Mouse (Mus musculus): Measurements from ENCODE around the gene Tnfsf15.

Gene Tnfsf15

DNA sequence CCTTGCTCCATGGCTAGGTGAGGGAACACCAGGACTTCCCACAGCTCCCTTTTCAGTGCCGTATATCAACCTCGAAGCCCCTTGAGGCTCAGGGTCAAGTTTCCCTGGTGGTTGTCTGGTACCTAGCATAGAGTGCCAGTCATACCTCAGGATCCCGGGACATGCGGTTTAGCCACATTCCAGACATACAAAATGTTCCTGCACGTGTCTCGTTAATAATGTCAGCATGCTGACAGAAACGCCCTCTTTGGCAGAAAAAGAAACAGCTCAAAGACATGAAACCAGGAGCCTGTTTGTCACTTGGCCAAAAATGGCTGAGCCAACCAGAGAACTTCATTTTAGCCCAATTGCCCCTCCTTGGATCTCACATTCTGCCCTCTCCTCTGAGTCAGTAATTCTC, 2.8 kb downstream of the Tnfsf15 start:
- peak in 1 of 2 experiments; percentile 21 for DNase-seq

GRCm38 (mm10) chr4:63740761-63741160, 4.2 kb downstream of the Tnfsf15 start:
- no peak for DNase-seq

GRCm38 (mm10) chr4:63740001-63740400, 4.9 kb downstream of the Tnfsf15 start:
- no peak for DNase-seq

DNA sequence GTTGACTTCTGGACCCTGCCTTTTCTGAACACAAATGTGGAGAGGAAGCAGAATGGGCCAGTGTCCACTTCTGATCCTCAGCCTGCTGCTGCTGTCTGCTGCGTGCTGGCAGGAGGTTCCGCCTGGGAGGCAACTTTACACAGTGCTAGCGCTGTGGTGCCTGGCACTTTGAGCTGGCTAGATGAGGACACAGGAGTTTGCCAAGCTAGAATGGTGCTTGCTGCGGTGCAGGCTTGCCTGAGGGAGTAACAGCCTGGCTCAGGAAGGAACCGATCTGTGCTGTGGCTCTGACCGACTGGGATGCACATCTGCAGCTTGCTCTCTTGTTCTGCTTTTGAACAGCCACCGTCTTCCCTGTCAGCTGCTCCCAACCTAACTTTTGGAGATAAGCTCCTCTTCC, 5.4 kb downstream of the Tnfsf15 start:
- peak; percentile 24 to 41 for DNase-seq

GRCm38 (mm10) chr4:63738364-63738997, 6.4 kb downstream of the Tnfsf15 start:
- peak in 1 of 2 experiments; percentile 18 for DNase-seq

- DNase-seq: no peak
Observed at GRCm38 (mm10) chr4:63731299-63731698, 13.6 kb downstream of the Tnfsf15 start.

DNA sequence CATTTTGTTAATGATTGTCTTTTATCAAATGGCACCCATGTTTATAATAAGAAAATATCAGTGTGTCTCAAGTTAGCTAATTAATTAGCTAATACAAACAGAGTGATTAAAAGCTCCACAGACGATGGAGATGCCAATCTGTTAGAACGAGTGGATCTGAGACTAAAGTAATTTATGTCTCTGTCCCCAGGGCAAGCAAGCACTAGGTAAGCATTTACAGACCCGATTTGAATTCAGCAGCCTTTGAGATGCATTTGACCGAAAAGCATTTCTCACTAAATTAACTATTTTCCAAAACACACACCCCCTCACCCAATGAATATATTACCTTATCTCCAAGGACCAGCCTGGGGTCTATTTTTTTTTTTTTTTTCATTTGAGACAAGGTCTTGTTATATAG, 18.2 kb downstream of the Tnfsf15 start:
- no peak for DNase-seq

GRCm38 (mm10) chr4:63725981-63726380, 18.9 kb downstream of the Tnfsf15 start:
- peak; percentile 17 to 28 for DNase-seq

DNA sequence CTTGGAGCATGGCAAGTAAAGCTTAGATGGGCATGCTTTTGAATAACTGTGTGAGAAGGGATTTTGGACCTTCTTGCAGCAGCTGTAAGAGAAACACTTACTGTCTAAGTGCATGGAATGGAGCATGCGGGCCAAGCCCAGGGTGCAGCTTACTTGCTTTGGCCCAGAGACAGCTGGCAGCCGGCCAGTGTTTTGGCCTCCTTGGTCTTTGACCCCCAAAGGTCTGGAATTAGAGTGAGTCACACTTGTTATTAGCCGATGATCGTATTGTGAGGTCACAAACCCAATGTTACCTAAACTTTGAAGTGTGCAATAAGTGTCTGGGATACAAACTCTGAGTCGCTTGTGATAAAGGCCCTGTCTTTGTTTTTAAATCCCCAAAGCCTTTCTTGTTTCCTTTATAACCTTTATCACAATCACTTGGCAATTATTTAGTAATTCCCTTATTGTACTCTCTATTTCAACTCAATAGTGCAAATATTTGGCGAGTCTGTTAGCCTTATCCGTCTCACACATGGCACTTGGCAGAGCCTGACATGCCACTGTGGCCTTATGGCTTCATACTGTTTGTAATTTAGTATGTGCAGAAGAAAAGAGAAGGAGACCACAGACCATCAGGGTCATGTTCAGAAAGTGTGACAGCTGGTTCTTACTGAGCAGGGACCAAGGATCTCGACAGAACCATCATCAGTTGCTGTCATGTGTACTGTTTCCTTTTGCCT, 26.8 kb downstream of the Tnfsf15 start:
- DNase-seq: peak; percentile 76 to 82

GRCm38 (mm10) chr4:63711886-63712285, 33.0 kb downstream of the Tnfsf15 start:
- DNase-seq: no peak

DNA sequence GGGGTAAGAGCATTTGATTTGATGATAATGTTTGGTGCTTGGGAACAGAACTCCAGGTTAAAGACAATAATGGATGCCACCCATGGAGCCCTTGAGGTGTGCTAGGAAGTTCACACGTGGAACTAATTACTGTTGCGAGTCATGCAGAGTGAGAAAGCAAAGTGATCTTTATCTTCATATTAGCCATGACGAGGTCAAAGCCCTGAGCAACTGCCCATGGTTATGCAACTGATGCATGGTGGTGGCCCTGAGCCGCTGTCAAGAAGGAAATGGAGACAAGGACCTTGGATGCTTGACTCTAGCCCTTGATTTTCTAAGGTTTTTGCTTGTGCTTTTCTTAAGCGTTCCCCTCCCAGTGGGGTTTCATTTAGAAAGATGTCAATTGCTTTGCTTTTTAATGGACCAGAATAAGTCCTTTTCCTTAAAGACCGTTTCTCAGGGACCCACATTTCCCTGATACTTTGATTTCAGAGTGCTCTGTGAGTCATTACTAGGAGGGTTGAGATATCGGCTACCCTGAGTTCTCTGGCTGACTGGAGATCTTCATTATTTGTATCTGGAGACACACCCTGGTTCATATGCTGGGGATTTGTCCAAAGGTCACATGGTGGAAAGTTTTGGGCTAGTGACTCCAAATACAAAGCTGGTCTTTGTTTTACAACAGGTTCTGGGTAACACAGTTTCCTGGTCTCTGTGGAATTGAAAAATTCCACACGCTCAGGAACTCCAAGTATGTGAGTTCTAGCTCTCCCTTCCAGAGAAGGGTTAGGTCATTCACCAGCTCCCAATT, 34.3 kb downstream of the Tnfsf15 start:
- no peak for DNase-seq

DNA sequence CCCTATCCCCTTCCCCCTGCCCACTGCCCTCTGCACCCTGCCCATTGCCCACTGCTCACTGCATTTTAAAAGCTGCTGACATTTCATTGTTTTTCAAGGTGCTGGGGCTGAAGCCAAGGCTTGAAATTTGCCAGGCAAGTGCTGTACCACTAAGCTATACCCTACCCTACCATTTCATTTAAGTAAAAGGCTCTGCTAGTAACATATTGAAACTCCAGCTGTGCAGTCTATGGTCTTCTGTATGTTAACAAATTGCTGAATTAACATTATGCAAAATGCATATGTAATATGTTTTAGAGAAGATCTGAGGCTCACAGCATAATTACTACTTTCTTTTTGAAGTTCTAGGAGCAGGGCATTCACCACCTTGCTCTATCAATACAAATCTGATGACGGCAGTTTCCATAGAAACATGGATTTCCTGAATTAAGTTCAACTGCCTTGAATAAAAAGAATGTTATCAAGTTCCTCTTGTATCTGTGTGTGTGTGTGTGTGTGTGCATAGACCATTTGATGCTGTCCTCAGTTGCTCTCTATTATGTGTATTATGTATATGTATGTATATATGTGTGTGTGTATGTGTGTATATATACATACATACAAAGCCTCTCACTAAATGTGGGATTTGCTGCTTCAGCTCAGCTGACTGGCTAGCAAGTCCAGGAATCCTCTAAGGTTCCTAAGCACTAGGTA, 38.5 kb downstream of the Tnfsf15 start:
- no peak for DNase-seq

DNA sequence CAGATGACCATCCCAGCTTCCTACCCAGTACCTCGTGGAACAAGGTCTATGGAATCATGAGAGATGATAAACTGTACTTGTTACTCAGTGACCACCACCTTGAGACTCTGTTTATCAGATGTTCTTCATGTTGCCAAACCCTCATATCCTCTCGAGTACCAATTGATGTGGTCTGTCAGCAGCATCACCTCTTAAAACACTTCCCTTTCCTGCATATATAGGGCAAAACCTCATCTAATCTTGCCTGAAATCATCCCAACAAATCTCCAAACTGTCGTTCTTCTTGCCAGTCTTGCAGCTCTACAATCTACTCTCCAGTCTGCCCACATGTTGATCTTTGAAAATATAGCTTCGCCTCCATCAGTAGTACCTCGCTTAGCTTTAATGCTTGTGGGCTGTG, 40.7 kb downstream of the Tnfsf15 start:
- no peak for DNase-seq

- no peak for DNase-seq
Observed at GRCm38 (mm10) chr4:63703686-63704085, 41.2 kb downstream of the Tnfsf15 start.

- no peak for DNase-seq
Observed at GRCm38 (mm10) chr4:63702006-63702704, 42.8 kb downstream of the Tnfsf15 start.

- DNase-seq: no peak
Observed at GRCm38 (mm10) chr4:63699749-63700148, 45.2 kb downstream of the Tnfsf15 start.

GRCm38 (mm10) chr4:63696921-63697320, 48.0 kb downstream of the Tnfsf15 start:
- DNase-seq: no peak

DNA sequence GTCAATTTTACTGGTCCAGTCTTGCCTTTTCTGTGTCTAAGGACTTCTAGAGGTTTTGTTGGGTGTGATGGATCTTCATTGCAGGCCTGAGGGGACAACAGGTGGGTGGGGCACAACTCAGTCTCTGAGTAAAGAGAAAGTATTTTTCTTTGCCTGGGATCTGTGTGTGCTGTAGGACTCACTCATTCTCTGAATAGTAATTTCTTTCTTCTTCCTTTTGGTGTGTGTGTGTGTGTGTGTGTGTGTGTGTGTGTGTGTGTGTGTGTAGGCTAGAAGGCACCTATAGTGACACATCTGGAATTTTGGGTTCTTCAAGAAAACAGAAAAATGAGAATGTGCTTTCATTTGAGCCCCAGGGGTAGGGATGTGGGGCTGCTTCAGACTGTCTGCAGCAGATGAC, 52.6 kb downstream of the Tnfsf15 start:
- peak; percentile 8 for DNase-seq

DNA sequence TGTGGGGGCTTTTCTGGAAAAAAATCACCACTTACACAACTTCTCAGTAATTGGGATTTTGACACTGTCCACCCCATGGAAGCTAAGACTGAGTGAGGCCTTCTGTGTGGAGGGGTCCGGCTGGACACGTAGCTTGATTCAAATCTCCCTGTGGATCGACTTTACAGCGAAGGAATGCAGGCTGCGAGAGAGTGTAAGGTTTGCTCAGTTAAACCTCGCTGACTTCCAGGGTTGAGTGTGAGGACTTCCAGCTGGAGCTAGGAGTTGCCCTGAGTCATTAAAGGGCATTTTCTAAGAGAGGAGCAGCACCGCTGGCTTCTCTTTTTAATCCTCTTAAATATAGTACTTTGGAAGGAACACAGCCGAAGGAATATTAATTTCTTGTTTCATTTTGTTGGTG, 57.5 kb downstream of the Tnfsf15 start:
- DNase-seq: peak; percentile 37 to 43

DNA sequence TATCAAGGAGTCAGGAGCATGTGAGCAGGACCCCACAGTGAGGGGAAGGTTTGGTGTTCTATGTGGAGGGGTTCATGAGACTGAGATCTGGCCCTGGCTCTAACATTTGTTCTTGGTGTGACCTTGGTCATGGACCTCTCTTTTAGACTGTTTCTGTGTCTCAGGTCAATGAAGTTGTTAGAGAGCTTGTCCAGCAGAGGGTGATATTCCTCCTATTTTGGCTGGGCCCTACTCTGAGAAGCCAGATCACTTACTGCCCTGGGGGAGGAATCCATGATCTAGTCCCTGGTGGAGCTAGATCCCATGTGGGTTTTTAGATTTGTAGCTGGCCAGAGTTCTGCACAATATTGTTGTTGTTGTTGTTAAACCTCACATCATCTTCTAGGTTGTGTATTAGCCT, 58.8 kb downstream of the Tnfsf15 start:
- peak; percentile 19 to 50 for DNase-seq

DNA sequence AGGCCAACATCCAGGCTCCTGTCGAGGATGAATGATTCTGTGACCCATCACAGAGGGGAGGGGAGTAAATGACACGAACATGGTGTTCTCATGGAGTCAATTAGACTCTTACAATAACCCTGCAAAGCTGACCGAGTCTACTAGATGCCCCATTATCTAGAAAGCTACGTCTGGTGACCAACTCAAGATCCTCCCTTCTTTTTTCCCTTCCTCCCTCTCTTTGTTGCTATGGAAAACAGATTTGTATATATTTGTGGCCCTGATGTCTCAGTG, 59.7 kb downstream of the Tnfsf15 start:
- DNase-seq: no peak

GRCm38 (mm10) chr4:63684412-63685252, 60.3 kb downstream of the Tnfsf15 start:
- DNase-seq: no peak
